Mouse (Mus musculus) limb, embryonic 15.5 days (tissue): Measurements from ENCODE around the gene Nav3. TPM values are rescaled to one million over a fixed set of nuclear protein-coding genes. Genes with fewer than 3 reads are reported as not detected.
A peak's percentile ranks its signal among the peaks of the same experiment; 100 is the strongest.

Source experiments
- ATAC-seq: fragments of 200-750 bp; cut with Nextera tagmentation; 2 replicates; pipeline ENCODE4 v1.8.0; 2017; ENCODE audit warnings: low read depth, moderate TSS enrichment; ENCODE audit not compliant: insufficient number of reproducible peaks, low FRiP score, low TSS enrichment
- H3K27ac ChIP-seq: fragments of 300-500 bp; sonication (generic); 2 replicates; pipeline ENCODE4 v1.5.1; 2015; ENCODE audit warnings: moderate library complexity, mild to moderate bottlenecking, inconsistent platforms
- H3K27me3 ChIP-seq: fragments of 300-500 bp; sonication (generic); 2 replicates; pipeline ENCODE4 v1.6.1; 2015; ENCODE audit warnings: inconsistent platforms
- H3K36me3 ChIP-seq: fragments of 300-500 bp; sonication (generic); 2 replicates; pipeline ENCODE4 v1.6.1; 2015; ENCODE audit warnings: inconsistent platforms
- H3K4me1 ChIP-seq: fragments of 300-500 bp; sonication (generic); 2 replicates; pipeline ENCODE4 v1.6.1; 2015; ENCODE audit warnings: inconsistent platforms
- H3K4me2 ChIP-seq: fragments of 300-500 bp; sonication (generic); 2 replicates; pipeline ENCODE4 v1.6.1; 2015; ENCODE audit warnings: mild to moderate bottlenecking, inconsistent platforms
- H3K4me3 ChIP-seq: fragments of 300-500 bp; sonication (generic); 2 replicates; pipeline ENCODE4 v1.5.1; 2015; ENCODE audit warnings: mild to moderate bottlenecking, inconsistent platforms
- H3K9ac ChIP-seq: fragments of 300-500 bp; sonication (generic); 2 replicates; pipeline ENCODE4 v1.6.1; 2015; ENCODE audit warnings: inconsistent platforms
- H3K9me3 ChIP-seq: fragments of 300-500 bp; sonication (generic); 2 replicates; pipeline ENCODE4 v1.6.1; 2016; ENCODE audit warnings: inconsistent platforms
- WGBS: fragments of 180-500 bp; shearing (Covaris S2); methylation state at CpG from one replicate; pipeline ENCODE4 v1.1.7; 2015; 5-methylcytosine and 5-hydroxymethylcytosine counted together
- polyA plus RNA-seq: library from polyadenylated mRNA; unstranded; fragments of >200 nt; fragmentation: Nextera tagmentation; extraction: Ambion mirVana; gene quantifications from 2 replicates; pipeline ENCODE4 v1.2.1, GENCODE M21; 2015

Gene Nav3
- polyA plus RNA-seq, 1 experiment from 2014 or later, result 8.8 TPM

DNA sequence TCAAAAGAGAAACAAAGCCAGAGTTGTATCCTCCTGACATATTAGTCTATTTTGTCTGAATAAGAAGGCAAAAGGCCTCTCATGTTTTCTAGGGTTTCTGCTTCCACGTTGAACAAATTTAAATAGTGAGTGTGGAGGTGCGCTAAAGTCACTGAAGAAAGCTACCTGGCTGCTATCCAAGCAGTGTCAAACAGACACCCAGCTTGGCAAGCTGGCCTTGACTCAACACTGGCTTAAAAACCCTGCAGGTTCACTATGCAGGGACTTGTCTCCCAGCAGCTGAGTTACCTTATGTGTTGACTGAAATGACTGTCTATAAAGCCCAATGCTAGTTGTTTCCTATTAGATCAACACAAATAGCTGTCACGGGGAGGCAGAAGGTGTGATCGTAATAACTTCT, 612.3 kb downstream of the Nav3 start:
- Histone ChIP-seq H3K4me1 (no peaks in the 10 kb centered on the region), H3K9ac (no peak overlapping the region), H3K9me3 (no peaks in the 10 kb centered on the region), H3K4me2 (no peak overlapping the region), H3K36me3 (no peaks in the 10 kb centered on the region), H3K27ac (no peak overlapping the region), H3K27me3 (no peaks in the 10 kb centered on the region), H3K4me3 (no peak overlapping the region)
- ATAC-seq, result no peak
- 54% methylated on average over 4 of the region's 4 CpGs for WGBS

DNA sequence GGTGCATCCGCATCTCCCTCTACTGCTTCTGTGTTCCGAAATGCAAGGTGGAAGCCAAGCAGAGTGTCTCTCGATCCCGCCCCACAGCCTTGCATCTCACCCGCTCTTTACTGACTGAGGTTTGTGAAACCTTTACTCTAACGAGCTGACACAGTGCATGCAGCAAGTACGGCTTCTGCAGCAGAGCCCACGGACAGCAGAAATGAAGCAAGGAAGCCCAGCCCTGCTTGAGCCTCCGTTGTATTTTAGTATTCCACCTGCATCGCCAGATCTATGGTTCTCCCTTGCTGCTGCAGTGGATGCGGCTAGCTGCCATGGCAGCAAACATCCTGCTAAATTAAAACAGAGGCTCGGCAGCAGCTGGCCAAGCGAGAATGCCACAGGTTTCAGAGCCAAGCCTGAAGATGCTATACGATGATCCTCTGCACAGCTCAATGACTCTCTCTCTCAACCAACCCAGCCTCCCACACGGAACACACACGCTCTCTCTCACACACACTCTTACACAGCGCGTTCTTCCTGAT, 623.2 kb downstream of the Nav3 start:
- Histone ChIP-seq H3K9ac (no peak overlapping the region), H3K36me3 (no peaks in the 10 kb centered on the region), H3K4me1 (peaks cover 6% of the 10 kb centered on the region; the same call in 1 of the 2 replicates), H3K4me3 (no peak overlapping the region), H3K4me2 (peak overlapping the region; percentile 22; the same call in 1 of the 2 replicates), H3K27ac (no peak overlapping the region), H3K27me3 (no peaks in the 10 kb centered on the region), H3K9me3 (no peaks in the 10 kb centered on the region)
- no peak for ATAC-seq
- WGBS, result 34% methylated on average over 18 of the region's 18 CpGs

DNA sequence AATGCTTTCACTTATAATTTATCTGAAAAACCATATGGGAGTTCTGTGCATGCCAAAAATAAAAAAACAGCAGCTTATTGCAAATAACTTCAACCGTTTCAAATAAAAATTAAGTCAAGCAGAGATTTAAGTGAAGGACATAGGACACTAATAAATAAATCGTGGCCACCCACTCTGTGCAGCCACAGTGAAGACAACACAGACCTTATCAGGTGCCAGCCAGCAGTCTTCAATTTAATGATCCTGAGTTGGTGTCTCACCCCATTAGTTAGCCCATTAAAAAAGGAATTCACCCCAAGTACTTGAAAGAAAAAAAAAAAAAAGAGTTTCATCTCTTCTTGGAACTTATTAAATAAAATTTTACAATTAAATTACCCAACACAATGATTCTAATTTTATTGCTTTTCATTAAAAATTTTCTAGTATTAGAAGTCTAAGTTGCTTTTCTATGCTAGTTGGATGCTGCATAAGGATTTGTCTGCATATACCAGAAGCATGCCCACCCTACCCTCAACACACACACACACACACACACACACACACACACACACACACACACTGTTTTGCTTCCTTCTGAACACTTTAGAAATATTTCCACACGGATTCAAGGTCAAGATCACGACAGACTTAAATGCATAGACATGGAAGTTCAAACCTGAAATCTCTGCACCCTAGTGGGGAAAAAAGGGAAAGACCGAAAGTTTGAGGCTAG, 649.1 kb downstream of the Nav3 start:
- Histone ChIP-seq H3K27me3 (no peaks in the 10 kb centered on the region), H3K9me3 (no peaks in the 10 kb centered on the region), H3K9ac (no peak overlapping the region), H3K27ac (no peak overlapping the region), H3K4me3 (no peak overlapping the region), H3K36me3 (no peaks in the 10 kb centered on the region), H3K4me2 (no peak overlapping the region), H3K4me1 (no peaks in the 10 kb centered on the region)
- no peak for ATAC-seq
- WGBS, result 68% methylated on average over 5 of the region's 5 CpGs

DNA sequence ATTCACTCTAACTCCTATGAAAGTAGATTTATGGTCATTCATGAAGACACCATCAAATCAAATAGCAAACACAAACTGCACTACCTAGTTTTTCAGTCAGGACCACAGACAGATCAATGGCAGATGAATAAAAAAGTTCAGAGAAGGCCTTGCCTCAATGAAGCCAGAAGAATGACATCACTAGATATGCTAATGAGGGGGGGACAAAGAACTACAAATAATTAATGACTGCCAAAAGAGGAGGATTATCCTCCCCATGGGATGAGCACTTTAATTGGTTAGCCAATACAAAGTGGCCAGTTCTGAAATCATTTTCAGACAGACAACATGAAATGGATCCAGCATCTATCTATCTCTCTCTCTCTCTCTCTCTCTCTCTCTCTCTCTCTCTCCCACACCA, 652.6 kb downstream of the Nav3 start:
- H3K4me2 ChIP-seq, result no peak overlapping the region
- H3K9me3 ChIP-seq, result no peaks in the 10 kb centered on the region
- no peaks in the 10 kb centered on the region for H3K27me3 ChIP-seq
- no peak for ATAC-seq
- no peak overlapping the region for H3K9ac ChIP-seq
- no peaks in the 10 kb centered on the region for H3K4me1 ChIP-seq
- no peaks in the 10 kb centered on the region for H3K36me3 ChIP-seq
- H3K27ac ChIP-seq, result no peak overlapping the region
- no peak overlapping the region for H3K4me3 ChIP-seq

DNA sequence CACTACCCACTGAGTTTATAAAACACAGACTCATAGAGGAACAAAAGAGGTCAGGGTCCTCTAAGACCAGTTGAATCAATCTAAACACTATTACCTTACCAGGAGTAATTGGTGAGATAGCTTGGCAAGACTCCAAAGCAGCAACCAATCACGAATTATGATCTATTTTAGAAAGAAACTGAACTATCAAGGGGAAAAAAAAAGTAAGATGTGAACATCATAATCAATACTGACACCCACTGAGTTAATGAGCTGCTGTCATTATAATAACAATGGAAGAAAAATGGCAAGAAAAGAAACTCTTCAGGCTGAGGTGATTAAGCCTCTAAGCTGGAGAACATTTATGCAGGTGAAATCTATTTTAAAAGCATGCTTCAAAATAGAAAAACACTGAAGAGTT, 653.8 kb downstream of the Nav3 start:
- no peaks in the 10 kb centered on the region for H3K36me3 ChIP-seq
- 57% methylated on average over 1 of the region's 1 CpGs for WGBS
- no peak overlapping the region for H3K27ac ChIP-seq
- H3K27me3 ChIP-seq, result no peaks in the 10 kb centered on the region
- H3K4me2 ChIP-seq, result no peak overlapping the region
- ATAC-seq, result no peak
- H3K4me3 ChIP-seq, result no peak overlapping the region
- no peaks in the 10 kb centered on the region for H3K9me3 ChIP-seq
- H3K9ac ChIP-seq, result no peak overlapping the region
- H3K4me1 ChIP-seq, result no peaks in the 10 kb centered on the region

DNA sequence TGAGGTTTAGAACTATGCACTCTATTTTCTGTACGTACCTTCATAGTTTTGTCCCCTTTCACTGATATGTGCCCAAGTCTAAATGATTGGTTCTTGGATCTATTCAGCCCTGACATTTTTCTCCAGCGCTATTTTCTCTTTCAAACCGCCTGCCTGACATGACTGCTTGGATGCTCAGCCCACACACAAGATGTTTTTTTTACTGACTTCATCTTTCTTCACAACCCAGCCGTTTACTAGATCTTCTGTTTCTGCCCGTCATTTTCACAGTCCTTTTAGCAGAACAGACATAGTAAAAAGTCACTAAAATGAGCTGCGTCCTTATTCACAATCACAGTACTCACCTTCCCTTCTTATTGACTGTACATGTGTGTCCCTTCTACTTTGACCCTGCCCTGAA, 656.8 kb downstream of the Nav3 start:
- Histone ChIP-seq H3K9ac (no peak overlapping the region), H3K9me3 (no peaks in the 10 kb centered on the region), H3K27me3 (no peaks in the 10 kb centered on the region), H3K4me1 (no peaks in the 10 kb centered on the region; the same call in 1 of the 2 replicates), H3K36me3 (no peaks in the 10 kb centered on the region), H3K4me2 (no peak overlapping the region), H3K27ac (no peak overlapping the region), H3K4me3 (no peak overlapping the region)
- WGBS, result 80% methylated on average over 6 of the region's 6 CpGs
- ATAC-seq, result no peak

DNA sequence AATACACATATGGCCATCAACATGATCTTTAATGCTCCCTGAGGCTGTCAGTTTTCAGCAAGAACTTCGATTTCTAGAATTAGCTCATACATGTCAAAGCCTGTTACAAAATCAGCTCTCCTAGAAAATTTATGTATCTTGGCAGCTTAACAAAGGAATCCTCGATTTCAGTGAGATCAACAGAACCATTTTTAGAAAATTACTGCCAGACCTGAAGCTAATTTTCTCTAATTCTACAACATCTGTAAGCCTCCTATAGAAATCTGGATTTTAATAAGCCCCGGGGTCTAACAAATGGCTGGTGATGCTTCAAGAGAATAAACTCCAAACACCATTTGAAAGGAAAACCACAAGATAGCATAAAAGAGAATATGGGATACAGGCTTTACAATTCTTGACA, 659.0 kb downstream of the Nav3 start:
- H3K27me3 ChIP-seq, result no peaks in the 10 kb centered on the region
- H3K4me3 ChIP-seq, result no peak overlapping the region
- H3K4me1 ChIP-seq, result no peaks in the 10 kb centered on the region; the same call in 1 of the 2 replicates
- H3K4me2 ChIP-seq, result no peak overlapping the region
- 33% methylated on average over 3 of the region's 3 CpGs for WGBS
- no peak for ATAC-seq
- H3K9me3 ChIP-seq, result no peaks in the 10 kb centered on the region
- no peaks in the 10 kb centered on the region for H3K36me3 ChIP-seq
- H3K9ac ChIP-seq, result no peak overlapping the region
- no peak overlapping the region for H3K27ac ChIP-seq

DNA sequence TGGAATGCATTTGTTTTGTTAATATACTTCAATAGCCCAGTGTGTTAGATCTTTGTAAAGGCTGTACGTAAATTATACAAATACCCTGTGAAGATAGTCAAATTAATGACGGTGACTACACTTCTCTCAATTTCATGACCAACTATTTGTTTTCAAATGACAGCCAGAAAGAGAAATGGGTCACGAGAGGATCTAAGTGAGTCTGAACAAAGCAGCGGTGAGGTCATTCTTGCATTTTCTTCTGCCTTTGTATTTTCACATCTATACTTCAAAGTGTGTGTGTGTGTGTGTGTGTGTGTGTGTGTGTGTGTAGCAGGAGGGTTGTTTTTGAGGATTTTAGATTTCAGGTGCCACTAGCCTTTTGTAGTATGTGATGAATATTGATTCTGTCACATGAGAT, 662.5 kb downstream of the Nav3 start:
- WGBS, result 85% methylated on average over 4 of the region's 4 CpGs
- no peak overlapping the region for H3K4me2 ChIP-seq
- no peak overlapping the region for H3K27ac ChIP-seq
- no peaks in the 10 kb centered on the region for H3K36me3 ChIP-seq
- no peaks in the 10 kb centered on the region for H3K9me3 ChIP-seq
- H3K9ac ChIP-seq, result no peak overlapping the region
- H3K4me3 ChIP-seq, result no peak overlapping the region
- no peak for ATAC-seq
- no peaks in the 10 kb centered on the region for H3K27me3 ChIP-seq
- H3K4me1 ChIP-seq, result no peaks in the 10 kb centered on the region; the same call in 1 of the 2 replicates

DNA sequence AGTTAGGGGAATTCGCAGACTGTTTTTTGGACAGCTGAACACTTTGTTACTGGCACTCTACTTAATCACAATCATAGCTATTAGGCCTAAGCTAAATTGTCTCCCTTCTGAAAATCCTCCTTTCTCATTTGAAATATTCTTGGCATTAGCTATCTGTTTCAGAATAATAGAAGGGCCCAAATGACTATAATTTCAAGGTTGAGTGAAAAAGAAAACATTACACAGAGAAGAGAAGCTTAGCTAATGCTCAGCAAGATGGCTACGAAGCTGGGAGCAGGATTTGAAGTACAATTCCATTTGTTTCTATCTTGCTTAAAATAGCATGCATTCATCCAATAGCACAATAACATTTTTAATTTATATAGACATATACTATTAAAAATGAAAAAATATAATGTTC, 667.3 kb downstream of the Nav3 start:
- Histone ChIP-seq H3K4me2 (no peak overlapping the region), H3K9me3 (no peaks in the 10 kb centered on the region), H3K27ac (no peak overlapping the region), H3K36me3 (no peaks in the 10 kb centered on the region), H3K4me3 (no peak overlapping the region), H3K4me1 (no peaks in the 10 kb centered on the region), H3K27me3 (no peaks in the 10 kb centered on the region), H3K9ac (no peak overlapping the region)
- WGBS, result 84% methylated on average over 2 of the region's 2 CpGs
- no peak for ATAC-seq

DNA sequence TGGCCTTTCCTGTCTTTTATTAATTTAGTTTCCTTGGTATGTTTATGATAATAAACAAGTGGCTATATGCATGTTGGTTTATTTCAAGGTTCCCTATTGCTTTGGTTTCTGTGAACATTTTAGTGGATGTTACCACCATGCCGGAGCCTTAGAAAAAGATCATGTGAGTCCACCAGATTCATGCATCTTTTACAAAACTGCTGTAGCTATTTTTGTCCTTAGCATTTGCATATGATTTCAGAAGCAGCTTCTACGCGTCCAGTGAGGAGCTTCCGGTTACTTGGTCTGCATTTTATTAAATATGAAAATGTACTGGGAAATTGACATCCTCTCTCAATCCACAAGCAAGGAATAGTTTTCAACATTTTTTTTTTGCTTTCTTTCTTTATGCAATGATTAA, 676.9 kb downstream of the Nav3 start:
- H3K4me3 ChIP-seq, result no peak overlapping the region
- no peak overlapping the region for H3K27ac ChIP-seq
- H3K36me3 ChIP-seq, result no peaks in the 10 kb centered on the region
- no peak overlapping the region for H3K9ac ChIP-seq
- 86% methylated on average over 4 of the region's 4 CpGs for WGBS
- H3K4me1 ChIP-seq, result no peaks in the 10 kb centered on the region
- H3K4me2 ChIP-seq, result no peak overlapping the region
- H3K27me3 ChIP-seq, result no peaks in the 10 kb centered on the region
- no peak for ATAC-seq
- H3K9me3 ChIP-seq, result no peaks in the 10 kb centered on the region

DNA sequence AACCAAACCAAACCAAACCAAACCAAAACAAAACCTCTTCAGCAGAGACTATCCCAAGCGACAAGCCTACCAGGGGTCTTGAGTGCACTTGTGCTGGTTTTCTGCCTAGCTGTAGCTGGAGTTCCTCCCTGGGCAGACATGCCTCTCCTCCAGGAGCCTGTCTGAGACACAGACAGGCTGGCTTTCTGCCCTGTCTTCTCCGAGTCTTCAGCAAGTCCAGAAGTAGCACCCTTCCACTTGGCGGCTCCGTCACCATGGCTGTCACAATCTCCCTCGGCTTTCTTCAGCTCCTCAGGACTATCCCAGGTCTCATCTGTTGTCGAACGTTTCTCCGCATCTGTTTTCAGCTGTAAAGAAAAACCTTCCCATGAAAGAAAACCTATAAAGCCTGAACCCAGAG, 686.9 kb downstream of the Nav3 start:
- Histone ChIP-seq H3K4me1 (no peaks in the 10 kb centered on the region), H3K9ac (no peak overlapping the region), H3K36me3 (no peaks in the 10 kb centered on the region), H3K27ac (no peak overlapping the region), H3K27me3 (no peaks in the 10 kb centered on the region), H3K4me3 (no peak overlapping the region), H3K9me3 (no peaks in the 10 kb centered on the region), H3K4me2 (no peak overlapping the region)
- no peak for ATAC-seq
- 82% methylated on average over 8 of the region's 8 CpGs for WGBS

DNA sequence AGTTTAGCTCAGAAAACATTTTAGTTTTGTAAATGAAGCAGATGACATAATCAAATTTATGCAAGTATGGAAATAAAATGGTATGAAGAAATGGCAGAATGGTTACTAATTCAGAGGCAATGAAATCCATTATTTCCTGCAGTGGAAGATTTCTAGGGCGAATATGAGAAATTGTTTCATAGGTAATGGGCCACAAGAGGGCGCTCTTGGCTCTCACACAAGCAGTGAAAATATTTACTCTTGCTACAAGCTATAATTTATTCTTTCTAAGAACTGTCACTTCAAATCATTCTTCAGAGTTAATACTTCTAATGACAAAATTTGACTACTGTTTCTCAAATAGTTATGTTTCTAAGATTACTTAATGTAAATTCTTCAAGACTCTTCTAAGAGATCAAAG, 690.4 kb downstream of the Nav3 start:
- H3K4me1 ChIP-seq, result no peaks in the 10 kb centered on the region
- WGBS, result 12% methylated on average over 2 of the region's 2 CpGs
- H3K9ac ChIP-seq, result no peak overlapping the region
- no peak for ATAC-seq
- H3K4me3 ChIP-seq, result no peak overlapping the region
- H3K27me3 ChIP-seq, result no peaks in the 10 kb centered on the region
- H3K9me3 ChIP-seq, result no peaks in the 10 kb centered on the region
- no peak overlapping the region for H3K4me2 ChIP-seq
- no peak overlapping the region for H3K27ac ChIP-seq
- no peaks in the 10 kb centered on the region for H3K36me3 ChIP-seq
